Mouse (Mus musculus): ENCODE data around the gene Clstn2. TPM values are rescaled to one million over a fixed set of nuclear protein-coding genes. Genes with fewer than 3 reads are reported as not detected.

Clstn2 gene
- total RNA-seq, 2 experiments from 2014 or later, result 92.1 to 97.0 TPM

DNA sequence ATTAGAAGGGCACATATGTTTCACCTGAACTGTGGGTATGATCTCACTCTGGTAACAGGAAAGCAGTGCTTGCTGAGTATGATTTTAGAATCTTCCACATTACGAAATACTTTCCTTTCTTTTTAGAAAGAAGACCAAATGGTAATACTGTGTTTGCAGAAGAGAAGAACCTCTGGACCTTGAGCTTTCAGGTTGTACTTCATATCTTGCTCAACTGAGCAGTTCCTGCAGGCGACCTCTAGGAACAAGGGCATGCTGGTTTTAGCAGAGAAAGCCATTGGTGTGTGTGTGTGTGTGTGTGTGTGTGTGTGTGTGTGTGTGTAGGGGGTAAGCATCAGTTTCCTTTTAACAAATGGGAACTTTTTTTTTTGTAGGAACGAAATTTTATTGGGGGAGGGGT lies 333.0 kb downstream of the Clstn2 start:
- DNase-seq (ENCODE audit: low spot score in 2 of 2), result no peak
- intact Hi-C loops (cut with DNase I), result no loop called here

DNA sequence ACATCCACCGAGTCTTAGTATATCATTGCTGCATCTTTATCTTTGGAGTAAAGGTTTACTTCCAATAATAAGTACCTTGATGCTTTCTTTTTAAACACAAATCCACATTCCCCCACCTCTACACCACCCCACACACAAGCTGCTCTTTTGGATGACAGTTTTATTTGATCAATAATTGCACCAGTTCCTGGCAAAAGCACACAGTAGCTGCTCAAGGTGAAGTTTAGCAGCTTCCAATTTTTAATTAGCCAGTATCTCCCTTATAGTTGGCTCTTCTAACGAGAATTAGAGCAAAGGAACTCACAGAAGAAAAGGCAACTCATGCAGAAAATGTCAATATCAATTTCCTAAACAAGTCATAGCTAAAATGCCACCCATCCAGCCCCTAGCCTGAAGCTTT lies 334.0 kb downstream of the Clstn2 start:
- no peak for DNase-seq (ENCODE audit: low spot score in 2 of 2)
- intact Hi-C loops (cut with DNase I), result no loop called here

DNA sequence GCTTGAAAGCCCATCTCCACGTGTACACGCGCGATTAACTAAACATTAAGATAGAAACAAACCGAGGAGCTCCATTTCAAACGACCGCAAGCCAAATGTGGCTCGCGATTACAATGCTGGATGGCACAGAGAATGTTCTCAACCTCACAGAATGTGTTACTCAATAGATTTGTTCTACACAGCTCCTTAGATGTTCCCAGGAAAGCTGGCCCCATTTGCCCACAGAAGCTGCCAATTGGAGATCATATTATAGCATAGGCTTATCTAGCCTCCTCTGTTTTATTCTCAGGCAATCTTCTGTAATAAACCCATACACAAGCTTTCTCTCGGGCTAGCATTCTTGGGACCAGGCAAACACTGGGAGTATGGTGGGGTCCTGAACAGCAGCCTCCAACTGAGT lies 334.9 kb downstream of the Clstn2 start:
- peak in 1 of 2 experiments; percentile 33 for DNase-seq (ENCODE audit: low spot score in 2 of 2)
- intact Hi-C loops (cut with DNase I), result no loop called here

DNA sequence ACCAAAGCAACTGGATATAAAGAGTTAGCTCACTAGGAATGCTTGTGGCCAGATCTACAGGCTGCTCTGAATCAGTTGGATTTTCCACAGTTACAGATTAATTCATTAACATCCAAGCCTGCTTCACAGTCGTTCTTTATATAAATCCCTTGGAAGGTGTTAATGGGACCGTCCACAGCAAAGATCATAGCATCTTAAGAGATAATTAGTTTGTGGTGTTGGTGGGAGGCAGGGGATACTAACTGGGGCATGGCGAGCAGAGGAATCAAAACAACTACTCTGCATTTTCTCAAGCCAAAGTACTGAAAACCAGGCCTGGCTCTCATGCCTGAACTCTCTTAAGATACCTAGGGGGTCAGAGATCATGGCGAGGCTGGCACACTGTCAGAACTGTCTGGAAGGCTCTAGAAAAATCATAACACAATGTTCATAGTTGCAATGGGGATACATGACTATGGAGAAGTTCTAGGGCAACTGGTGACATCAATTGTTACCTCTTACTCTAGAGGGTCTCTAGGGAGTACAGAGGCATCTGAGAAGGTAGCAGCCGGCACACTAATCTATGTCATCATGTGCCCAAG lies 336.2 kb downstream of the Clstn2 start:
- DNase-seq (ENCODE audit: low spot score in 2 of 2), result no peak

DNA sequence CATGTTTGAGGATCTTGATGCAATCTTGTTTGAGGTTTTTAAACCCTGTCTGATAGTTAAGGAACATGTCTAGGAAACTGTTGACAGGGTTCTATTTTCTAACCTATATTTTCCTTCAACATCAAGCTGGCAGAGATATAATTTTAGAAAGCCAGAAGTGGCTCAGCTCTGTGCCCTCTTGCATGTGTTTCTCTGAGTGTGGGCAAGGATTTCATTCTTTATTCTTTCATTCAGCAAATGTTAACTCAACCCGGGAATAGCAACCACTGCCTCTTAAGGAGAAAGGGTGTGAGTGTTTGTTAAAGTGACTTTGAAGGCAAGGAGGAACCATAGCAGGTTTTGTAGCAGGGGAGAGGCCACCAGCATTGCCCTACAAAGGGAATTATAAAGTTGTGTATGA lies 337.7 kb downstream of the Clstn2 start:
- intact Hi-C loops (cut with DNase I), result no loop called here
- DNase-seq (ENCODE audit: low spot score in 2 of 2), result no peak

More for the DNA sequence above, 336.2 kb downstream of the Clstn2 start:
- intact Hi-C loops (cut with DNase I), result no loop called here

DNA sequence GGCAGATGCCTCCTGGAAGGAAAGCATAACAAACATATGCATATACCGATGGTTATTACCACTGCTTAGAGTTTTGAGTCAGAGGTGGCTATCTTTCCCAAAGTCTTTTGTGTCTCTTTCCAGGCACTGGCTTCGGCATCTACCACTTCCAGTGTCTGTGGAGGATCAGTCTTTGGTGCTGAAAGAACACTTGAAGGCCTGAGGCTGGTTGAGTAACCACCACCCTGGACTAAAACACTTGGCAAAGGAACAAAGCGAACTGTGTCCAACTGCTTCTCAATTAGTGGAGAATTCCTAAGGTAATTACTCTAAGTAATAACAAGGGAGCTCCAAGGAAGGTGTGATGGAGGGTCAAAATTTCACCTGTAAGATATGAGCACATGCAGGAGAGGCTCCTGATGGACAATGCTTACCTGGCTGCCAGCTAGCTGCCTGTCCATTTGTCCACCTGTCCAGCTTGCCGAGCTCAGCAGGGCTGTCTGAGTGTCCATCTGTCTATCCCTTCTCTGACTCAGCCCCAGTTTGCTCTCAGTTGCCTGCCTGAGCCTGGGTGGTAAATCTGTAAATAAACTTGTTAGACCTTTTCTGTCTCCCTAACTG lies 346.1 kb downstream of the Clstn2 start:
- intact Hi-C loops (cut with DNase I), result no loop called here
- no peak for DNase-seq (ENCODE audit: low spot score in 2 of 2)

DNA sequence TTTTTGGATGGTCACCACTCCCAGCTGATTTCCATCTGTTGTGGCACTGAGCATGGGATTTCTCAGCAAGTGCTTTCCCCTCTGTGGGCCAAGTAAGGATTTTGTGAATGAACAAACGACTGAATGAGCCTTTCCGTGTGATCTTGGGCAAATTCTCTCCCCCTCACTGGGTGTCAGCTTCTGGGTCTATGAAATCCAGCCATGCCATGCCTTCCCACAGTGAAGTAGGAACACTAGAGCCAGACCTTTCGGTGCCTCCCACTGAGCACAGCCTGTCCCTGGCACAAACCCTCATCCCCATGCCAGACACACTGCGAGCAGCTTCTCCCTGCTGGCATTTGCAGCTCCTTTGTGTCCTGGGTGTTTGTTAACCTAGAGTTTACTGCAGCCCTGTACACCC lies 347.3 kb downstream of the Clstn2 start:
- DNase-seq (ENCODE audit: low spot score in 2 of 2), result peak in 1 of 2 experiments; percentile 28
- intact Hi-C loops (cut with DNase I), result no loop called here

DNA sequence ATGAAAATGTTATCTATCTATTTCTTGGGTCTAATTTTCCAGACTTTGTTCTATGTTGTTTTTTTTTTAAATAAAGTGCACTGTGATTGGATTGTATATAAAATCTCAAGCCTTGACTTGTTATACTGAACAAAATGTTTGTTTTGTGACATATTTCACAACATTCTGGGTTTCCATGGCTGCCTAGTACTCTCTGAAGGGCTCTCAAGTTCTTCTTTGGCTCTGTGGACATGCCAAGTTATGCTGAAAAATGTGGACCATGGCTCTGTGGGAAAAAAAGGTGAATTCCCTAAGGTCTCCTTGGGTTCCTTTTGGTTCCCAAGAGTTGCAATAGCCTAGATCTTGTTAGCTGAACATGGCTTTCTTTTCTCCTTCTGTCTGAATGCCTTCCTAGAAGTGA lies 353.1 kb downstream of the Clstn2 start:
- intact Hi-C loops (cut with DNase I), result no loop called here
- no peak for DNase-seq (ENCODE audit: low spot score in 2 of 2)

DNA sequence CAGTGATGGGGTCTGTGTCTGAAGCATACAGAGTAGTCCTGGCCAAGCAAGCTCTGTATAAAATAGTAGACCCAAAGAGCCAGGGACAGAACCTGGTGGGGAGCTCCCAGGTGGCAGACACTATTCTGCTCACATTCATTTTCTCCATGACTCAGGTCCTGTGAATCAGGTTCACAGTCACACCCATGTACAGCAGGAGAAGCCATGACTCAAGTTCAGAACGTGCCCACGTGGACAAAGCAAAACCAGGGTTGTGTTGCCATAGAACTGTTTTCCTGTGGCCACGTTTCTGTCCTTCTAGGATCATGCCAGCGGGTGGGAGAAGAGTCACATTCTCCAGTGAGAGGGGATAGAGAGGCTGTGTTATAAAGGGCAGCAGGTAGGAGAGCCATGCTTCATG lies 353.9 kb downstream of the Clstn2 start:
- no peak for DNase-seq (ENCODE audit: low spot score in 2 of 2)
- intact Hi-C loops (cut with DNase I), result no loop called here

DNA sequence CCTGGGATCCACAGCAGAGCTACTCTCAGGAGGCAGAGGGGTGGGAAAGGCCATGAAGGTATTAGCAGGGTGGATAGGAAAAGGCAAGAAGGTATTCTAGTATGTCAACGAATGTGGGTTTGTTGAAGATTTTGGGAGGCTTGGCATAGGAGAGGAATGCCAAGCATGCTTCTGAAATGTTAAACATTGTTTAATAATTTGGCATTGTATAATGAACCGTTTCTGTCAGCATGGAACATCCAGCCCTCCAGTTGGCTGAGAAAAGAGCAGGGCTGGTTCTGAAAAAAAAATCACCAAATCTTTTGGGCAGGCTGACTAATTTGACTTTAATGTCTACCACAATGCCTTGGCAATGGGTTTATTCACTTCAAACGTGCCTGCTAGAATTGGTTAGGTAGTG lies 355.9 kb downstream of the Clstn2 start:
- no peak for DNase-seq (ENCODE audit: low spot score in 2 of 2)
- intact Hi-C loops (cut with DNase I), result no loop called here

DNA sequence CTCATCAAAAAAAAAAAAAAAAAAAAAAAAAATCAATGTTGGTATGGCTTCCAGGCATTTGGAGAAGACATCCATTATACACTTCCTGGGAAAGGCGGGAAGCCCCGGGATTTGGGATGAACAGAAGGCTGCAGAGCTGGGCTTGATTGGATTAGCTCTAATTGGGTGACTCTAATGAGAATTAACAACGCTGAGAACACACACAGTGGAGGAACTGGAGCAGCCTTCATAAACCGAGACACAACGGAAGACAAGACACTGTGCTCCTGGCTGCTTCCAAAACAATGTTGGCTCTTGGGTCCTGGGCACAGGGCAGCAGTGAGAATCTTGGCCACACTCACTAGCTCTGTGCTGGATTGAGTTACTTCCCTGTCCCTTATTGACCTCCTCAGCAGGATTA lies 360.3 kb downstream of the Clstn2 start:
- intact Hi-C loops (cut with DNase I), result no loop called here
- no peak for DNase-seq (ENCODE audit: low spot score in 2 of 2)

DNA sequence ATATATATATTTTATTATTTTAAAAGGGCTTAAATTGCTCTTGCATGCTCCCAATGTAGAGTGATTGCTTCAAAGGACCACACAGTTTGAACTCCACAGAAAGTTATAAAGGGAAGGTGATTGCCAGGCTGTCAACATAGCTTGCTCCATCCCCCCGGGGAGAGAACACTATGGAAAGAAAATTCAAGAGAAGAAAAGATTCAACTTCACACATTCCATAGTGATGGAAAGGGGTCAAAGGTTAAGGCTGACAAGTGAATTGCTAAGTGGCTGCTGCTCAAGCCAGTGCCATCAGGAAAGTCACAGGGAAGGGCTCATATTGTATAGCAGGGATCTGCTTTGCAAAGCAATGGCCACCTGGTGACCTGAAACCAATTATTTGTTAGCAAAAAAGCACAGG lies 360.8 kb downstream of the Clstn2 start:
- intact Hi-C loops (cut with DNase I), result no loop called here
- DNase-seq (ENCODE audit: low spot score in 2 of 2), result no peak

DNA sequence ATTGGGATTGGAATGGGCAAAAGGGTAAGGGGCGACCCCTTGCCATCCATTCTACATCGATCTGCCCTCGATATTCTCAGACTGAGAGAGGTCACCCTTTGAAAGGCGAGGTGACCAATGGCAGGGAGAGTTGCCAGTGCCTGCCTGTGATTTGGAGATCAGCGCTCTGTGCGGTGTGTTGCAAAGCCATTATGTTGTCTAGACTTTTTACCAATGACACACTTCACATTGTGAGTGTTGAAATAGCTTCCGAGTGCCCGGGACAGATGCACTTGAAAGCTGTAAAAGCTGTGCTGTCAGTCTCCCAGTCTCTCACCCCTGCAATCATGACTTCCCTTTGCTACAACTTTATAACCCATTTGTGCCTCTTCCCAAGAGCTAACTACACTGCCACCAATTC lies 362.3 kb downstream of the Clstn2 start:
- DNase-seq (ENCODE audit: low spot score in 2 of 2), result no peak
- intact Hi-C loops (cut with DNase I), result no loop called here

DNA sequence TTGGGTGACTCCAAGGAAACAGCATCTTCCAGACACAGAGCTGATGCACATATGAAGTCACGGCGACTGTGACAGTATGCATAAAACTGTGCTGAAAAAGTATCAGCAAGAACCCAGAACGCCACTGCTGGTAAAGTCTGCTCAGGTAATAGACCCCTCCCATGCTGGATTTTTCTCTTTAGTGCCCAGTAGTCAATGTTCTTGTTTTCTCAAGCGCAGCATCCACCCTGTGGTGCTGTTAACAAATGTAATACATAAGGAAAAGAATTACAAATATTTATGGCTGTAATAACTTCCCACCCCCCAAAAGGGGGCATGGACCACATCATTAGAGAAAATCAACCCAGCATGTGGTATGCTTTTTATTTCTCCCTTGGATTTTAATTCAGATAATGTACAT lies 372.0 kb downstream of the Clstn2 start:
- intact Hi-C loops (cut with DNase I), result no loop called here
- DNase-seq (ENCODE audit: low spot score in 2 of 2), result no peak

DNA sequence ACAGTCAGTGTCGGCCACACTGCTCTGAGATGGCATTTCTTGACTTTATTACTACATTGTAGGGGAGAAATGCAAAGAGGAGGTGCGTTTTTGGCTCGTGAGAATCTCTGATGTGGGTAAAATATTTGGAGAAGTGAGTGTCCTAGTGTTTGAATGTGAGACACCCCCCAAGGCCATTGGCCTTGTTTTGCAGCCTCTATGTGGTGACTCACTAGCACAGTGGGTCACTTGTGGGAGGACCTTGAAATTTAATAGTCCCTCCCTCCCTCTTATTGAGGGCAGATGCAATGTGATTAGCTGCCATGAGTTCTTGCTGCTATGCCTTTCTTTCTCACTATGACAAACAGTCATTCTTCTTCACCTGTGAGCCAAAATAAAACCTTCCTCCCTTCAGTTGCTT lies 374.2 kb downstream of the Clstn2 start:
- DNase-seq (ENCODE audit: low spot score in 2 of 2), result no peak
- intact Hi-C loops (cut with DNase I), result no loop called here

DNA sequence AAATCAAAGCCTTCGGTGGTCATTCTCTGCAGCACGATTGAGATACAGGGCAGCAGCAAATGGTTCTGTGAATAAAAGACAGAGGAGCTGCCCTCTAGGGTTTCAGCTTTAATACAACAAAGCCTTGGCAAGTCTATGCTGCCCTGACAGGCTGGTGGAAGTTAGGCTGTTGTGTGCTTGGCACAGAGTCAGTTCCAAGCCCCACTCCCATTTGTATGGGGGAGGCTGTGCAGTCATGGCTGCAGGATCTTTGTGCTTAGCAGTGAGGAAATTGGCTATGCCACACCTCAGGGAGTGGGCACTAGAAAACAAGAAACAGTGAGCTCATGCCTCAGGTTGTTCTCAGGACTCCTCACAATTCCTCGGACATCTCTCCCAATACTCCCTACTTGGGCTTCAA lies 384.6 kb downstream of the Clstn2 start:
- DNase-seq (ENCODE audit: low spot score in 2 of 2), result no peak
- intact Hi-C loops (cut with DNase I), result no loop called here

DNA sequence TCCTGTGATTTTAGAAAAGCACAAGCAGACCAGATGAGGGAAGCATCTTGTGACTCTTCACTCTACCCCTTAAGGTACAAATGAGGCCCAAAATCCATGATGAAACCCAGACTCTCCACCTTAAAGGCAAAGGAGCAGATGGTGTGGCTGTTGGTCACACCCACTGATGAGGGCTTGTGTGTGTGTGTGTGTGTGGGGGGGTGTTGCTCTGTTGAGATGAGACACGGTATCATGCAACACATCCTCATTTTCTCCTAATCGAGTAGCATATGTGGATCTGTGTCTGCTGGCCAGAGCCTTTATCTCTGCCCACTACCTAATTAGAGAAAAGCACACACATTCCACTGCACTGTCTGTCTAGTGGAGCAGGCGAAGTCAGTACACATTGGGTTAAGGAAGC lies 387.2 kb downstream of the Clstn2 start:
- no peak for DNase-seq (ENCODE audit: low spot score in 2 of 2)
- intact Hi-C loops (cut with DNase I), result no loop called here

DNA sequence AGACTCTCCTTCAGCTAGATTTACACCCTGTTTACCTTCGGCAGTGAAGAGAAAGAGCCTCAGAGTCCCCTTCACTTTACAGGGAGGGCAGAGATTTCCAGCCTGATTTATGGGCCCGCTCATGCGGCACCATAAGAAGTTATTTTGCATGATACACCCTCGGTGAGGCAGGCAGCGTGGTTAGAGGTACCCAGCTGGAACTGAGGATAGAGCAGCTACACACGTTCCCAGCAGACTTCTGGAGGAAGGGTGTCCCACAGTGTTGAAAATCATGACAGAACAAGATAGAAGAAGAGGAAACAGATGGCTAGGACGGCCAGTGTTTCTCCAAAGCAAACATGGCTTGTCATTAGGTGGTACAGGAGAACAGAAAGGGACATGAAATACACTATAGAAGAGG lies 390.6 kb downstream of the Clstn2 start:
- no peak for DNase-seq (ENCODE audit: low spot score in 2 of 2)
- intact Hi-C loops (cut with DNase I), result no loop called here

DNA sequence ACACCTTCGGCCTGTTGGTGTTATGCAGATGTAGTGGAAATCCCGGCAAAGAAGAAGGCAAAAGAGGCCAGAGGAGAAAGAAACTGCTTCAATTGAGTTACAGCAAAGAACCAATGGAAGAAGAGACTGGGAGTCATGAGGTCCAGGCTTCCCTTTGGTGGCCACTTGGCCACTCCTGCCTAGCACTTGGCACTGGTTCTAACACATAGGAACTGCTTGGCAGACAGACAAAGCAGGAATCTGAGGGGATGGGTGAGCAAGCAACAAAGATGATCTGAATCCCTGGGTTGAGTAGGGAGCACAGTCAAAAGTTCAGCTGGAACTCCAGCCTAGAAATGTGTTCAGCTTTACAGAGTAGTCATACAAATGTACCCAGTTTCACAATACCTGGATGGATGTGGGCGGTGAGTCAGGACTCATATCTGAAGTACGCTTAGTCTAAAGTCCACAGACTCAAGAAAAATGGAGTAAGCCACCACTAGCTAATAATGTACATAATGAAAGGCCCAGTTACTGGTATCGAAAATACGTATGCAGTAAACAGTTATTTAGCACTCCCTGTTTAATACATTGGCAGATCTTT lies 392.9 kb downstream of the Clstn2 start:
- DNase-seq (ENCODE audit: low spot score in 2 of 2), result no peak
- intact Hi-C loops (cut with DNase I), result no loop called here

DNA sequence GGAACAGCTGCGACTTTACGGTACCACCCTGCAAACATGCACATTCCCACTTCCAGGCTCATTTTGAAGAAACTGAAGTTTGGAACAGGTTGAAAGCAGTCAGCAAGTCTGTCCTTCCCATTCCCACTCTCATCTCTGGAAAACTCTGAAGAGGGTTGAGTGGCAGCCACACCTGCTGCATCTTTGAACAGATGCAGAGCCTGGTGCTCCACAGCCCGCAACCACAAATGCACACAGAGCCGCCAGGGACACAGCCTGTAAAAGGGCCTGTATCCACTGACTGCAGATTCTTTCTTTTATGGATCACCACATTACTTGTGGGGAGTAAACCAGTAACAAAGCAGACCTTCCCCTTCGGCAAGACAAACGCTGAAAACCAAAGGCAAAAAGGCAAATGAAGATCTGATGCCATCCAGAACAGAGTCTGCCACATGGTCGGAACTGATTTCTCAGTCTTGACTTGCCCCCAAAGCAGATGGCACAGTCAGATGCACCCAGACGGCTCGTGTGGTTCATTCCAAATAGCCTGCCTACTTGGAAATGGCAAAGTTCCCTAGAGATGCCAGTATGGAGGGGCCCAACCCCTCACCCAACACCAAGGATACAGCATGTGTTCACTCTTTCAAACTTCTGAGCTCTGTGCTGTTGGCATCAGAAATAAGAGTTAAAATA lies 394.2 kb downstream of the Clstn2 start:
- no peak for DNase-seq (ENCODE audit: low spot score in 2 of 2)
- intact Hi-C loops (cut with DNase I), result no loop called here

DNA sequence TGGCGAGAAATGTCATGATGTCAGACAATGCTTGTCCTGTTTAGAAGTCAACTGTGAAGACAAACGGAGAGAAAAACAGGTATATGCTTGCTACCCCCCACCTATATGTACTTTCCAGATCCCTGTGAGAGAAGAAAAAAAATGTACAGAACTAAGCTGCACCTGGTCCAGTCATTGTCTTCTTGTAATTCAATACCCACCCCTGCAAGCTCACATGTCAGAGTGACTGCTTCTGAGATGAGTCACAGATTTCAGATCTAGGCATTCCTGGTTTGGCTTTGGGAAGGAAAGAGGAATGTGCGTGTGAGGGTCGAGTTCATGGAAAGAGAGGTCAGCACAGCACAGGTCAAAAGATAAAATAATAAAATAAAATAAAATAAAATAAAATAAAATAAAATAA lies 397.6 kb downstream of the Clstn2 start:
- DNase-seq (ENCODE audit: low spot score in 2 of 2), result no peak
- intact Hi-C loops (cut with DNase I), result no loop called here

All from left cerebral cortex, postnatal 14 days (tissue).